Mouse (Mus musculus) thymus, adult 2 months (tissue): Measurements from ENCODE around the gene Cyp4x1. TPM values are rescaled to one million over a fixed set of nuclear protein-coding genes. Genes with fewer than 3 reads are reported as not detected.

Experiments used
- DNase-seq: peaks from one replicate; pipeline ENCODE4 v3.0.0; 2021
- H3K27ac ChIP-seq: fragments of 200-500 bp; 2 replicates; pipeline ENCODE4 v1.5.1; 2012; ENCODE audit warnings: low read length, control low read depth; ENCODE audit not compliant: control insufficient read depth, insufficient read depth
- H3K27me3 ChIP-seq: fragments of 200-500 bp; 2 replicates; pipeline ENCODE4 v1.6.1; 2012; ENCODE audit warnings: mild to moderate bottlenecking, low read length, moderate library complexity, mixed read lengths; ENCODE audit not compliant: control insufficient read depth, insufficient read depth
- H3K36me3 ChIP-seq: fragments of 200-500 bp; 2 replicates; pipeline ENCODE4 v1.6.1; 2012; ENCODE audit warnings: mild to moderate bottlenecking, low read length, moderate library complexity; ENCODE audit not compliant: control insufficient read depth, insufficient read depth
- H3K4me1 ChIP-seq: fragments of 200-500 bp; replicated peaks from 2 replicates; pipeline ENCODE4 v1.6.1; 2012; ENCODE audit warnings: low read length; ENCODE audit not compliant: control insufficient read depth, insufficient read depth
- H3K4me3 ChIP-seq: fragments of 200-500 bp; 2 replicates; pipeline ENCODE4 v1.5.1; 2012; ENCODE audit warnings: mild to moderate bottlenecking, low read length, control low read depth, moderate library complexity; ENCODE audit not compliant: control insufficient read depth, insufficient read depth
- CTCF ChIP-seq: fragments of 200-500 bp; IDR thresholded peaks from 2 replicates; pipeline ENCODE4 v1.5.1; 2012; ENCODE audit warnings: mild to moderate bottlenecking, control low read depth, low read length, moderate library complexity, borderline replicate concordance; ENCODE audit not compliant: control insufficient read depth, poor library complexity, insufficient read depth; ENCODE audit errors: extremely low read depth
- POLR2A ChIP-seq: fragments of 200-500 bp; IDR thresholded peaks from 2 replicates; pipeline ENCODE4 v1.6.1; 2012; ENCODE audit warnings: mild to moderate bottlenecking, low read length, control low read depth, moderate library complexity; ENCODE audit not compliant: control insufficient read depth, poor library complexity, insufficient read depth; ENCODE audit errors: extremely low read depth
- WGBS: fragments of 180-500 bp; shearing (Covaris S2); methylation state at CpG from one replicate; pipeline ENCODE4 v1.1.7; 2018; 5-methylcytosine and 5-hydroxymethylcytosine counted together
- polyA plus RNA-seq: library from polyadenylated mRNA; depleted of rRNA; stranded (reverse); fragments of >200 nt; gene quantifications from 2 replicates; pipeline ENCODE4 v1.2.3, GENCODE M21; 2012

The Cyp4x1 gene
- polyA plus RNA-seq, 1 experiment, result not detected

DNA sequence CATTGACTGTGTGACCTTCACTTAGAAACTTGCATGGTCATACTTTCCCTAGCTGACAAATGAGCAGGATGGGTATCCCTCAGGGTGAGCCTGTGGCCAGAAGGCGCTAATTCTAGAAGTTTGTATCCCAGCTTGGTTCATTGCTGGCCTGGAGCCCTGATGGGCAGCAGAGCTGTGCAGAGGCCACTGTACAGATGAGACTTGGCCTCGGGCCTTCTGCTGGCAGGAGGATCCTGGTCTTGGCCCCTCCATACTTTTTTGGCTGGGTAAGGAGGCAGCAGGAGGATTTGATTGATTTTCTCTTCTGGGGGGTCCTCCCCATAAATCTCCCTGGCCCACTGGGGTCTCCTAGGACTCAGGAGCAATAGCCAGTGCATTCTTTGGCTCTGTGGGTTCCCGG, 51.0 kb downstream of the Cyp4x1 start:
- Histone ChIP-seq H3K36me3 (no peaks in the 10 kb centered on the region), H3K4me1 (no peaks in the 10 kb centered on the region), H3K4me3 (no peak overlapping the region), H3K27me3 (no peaks in the 10 kb centered on the region), H3K27ac (no peak overlapping the region)
- DNase-seq, result no peak
- no peak for TF ChIP-seq CTCF
- no peak for TF ChIP-seq POLR2A
- WGBS, result 96% methylated on average over 3 of the region's 3 CpGs

DNA sequence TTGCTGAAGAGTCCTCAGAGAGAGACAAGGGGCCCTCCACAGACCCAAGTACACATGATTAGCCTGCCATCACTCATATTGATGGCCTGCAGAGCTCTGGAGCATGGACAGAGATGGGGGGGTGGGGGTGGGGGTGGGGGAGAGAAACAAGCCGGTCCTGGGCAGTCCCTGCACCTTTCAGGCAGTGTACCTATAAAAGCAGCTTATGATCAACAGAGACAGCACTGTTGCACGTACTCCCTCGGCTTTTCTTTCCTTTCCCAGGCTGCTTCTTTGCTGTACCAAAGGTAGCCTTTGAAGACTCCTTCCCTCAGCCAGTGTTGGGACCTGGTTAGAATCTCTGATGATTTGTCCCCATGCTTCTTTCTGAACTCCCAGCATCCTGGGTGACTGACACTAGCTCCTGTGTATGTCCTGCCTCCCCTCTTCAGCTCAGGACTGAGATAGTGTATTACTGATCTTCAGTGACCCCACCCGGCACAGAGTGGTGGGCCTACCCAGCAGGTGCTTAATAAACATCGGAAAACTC, 54.2 kb downstream of the Cyp4x1 start:
- no peaks in the 10 kb centered on the region for H3K36me3 ChIP-seq
- WGBS, result 90% methylated on average over 5 of the region's 5 CpGs
- no peaks in the 10 kb centered on the region for H3K27me3 ChIP-seq
- no peak for TF ChIP-seq POLR2A
- TF ChIP-seq CTCF, result no peak
- peaks cover 11% of the 10 kb centered on the region for H3K4me1 ChIP-seq
- H3K4me3 ChIP-seq, result no peak overlapping the region
- no peak overlapping the region for H3K27ac ChIP-seq
- no peak for DNase-seq

DNA sequence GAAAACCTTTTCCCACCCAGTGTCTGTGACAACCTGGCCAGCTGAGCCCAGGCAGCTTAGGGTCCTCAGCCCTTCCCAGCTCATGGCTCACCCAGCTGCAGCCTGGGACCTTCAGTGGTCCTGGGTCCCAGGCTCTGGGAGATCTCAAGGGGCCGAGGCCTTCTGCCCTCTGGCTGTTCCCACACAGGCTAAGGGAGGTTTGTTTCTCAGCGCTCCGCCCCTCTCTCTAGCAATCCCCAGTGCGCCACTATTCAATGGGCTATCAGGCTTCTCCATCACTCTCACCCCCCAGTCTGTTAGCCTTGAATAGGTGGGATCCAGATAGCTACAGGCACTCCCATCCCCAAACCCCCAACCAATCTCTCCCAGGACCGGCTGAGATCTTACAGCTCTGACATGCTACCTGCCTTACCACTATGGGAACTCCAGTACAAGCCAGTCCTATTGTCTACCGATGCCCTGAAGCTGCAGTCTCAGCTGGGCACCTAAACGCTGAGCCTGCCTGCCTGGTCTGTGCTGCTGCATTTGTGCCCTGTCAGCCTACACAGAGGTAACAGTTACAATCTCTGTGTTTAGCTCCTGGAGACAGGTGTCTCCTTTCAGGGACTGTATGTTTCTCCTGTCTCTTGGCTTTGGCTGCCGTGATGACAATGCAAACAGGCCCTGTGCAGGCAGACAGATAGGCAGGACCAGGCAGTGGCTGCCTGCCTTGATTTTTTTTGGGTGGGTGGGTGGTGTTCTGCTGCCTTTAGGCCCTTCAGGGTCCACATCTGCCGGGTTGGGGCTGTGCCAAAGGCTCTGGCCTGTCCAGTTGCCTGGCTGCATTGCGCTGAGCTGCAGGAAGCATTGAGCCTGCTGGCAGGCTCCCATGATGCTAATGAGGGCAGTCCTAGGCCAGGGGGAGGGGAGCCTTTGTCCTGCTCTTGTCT, 54.9 kb downstream of the Cyp4x1 start:
- H3K4me3 ChIP-seq, result no peak overlapping the region
- no peaks in the 10 kb centered on the region for H3K27me3 ChIP-seq
- no peaks in the 10 kb centered on the region for H3K36me3 ChIP-seq
- DNase-seq, result no peak
- no peak overlapping the region for H3K27ac ChIP-seq
- WGBS, result 93% methylated on average over 10 of the region's 10 CpGs
- H3K4me1 ChIP-seq, result peaks cover 14% of the 10 kb centered on the region
- no peak for TF ChIP-seq POLR2A
- no peak for TF ChIP-seq CTCF

GRCm38 (mm10) chr4:115075204-115075915, 58.7 kb downstream of the Cyp4x1 start:
- DNase-seq, result peak; percentile 44
- Histone ChIP-seq H3K36me3 (no peaks in the 10 kb centered on the region), H3K27ac (peak overlapping the region; percentile 12)

DNA sequence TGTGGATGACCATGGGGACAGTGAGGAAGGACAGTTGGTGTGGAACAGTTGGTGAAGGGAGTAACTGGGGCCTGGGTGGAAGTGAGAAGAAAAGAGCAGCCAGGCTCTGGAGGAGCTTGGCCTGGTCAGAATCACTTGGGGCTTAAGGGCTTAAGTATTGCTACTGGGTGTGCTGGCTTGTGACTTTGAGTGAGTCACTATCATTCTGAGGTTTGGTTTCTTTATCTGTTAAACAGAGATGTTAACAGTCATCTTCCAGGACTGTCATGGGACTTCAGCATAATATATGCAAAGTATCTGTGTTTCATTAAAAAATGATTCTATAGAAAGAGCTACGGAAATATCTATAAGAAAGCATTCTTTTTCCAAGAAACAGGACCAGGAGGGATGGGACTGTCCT, 59.3 kb downstream of the Cyp4x1 start:
- TF ChIP-seq POLR2A, result no peak
- no peak for TF ChIP-seq CTCF
- H3K4me3 ChIP-seq, result no peak overlapping the region
- peaks cover 14% of the 10 kb centered on the region for H3K4me1 ChIP-seq
- no peaks in the 10 kb centered on the region for H3K27me3 ChIP-seq
- H3K36me3 ChIP-seq, result no peaks in the 10 kb centered on the region
- no peak overlapping the region for H3K27ac ChIP-seq
- no peak for DNase-seq
- 97% methylated on average over 1 of the region's 1 CpGs for WGBS

More at GRCm38 (mm10) chr4:115075204-115075915, 58.7 kb downstream of the Cyp4x1 start:
- TF ChIP-seq POLR2A (no peak), CTCF (no peak)
- WGBS, result 27% methylated on average over 3 of the region's 3 CpGs
- Histone ChIP-seq H3K4me3 (no peak overlapping the region), H3K27me3 (no peaks in the 10 kb centered on the region), H3K4me1 (peaks cover 14% of the 10 kb centered on the region)

DNA sequence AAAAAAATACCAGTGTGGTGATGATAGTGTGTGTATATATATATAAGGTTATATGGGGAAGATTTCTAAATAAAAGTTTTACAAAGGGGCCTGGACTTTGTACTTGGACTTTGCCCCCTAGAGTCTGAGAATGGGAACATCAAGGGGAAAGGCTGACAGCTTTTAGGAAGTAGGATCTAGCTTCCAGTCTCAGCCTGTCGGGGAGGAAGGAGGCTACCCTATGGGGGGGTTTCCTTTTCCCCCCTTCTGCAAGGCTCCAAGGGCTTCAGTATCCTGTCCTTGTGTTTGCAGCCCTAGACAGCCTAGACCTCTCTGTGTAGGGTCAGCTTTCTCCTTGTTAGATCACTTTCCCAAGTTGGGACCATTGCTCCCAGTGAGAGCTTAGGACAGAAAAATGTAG, 62.4 kb downstream of the Cyp4x1 start:
- H3K27ac ChIP-seq, result no peak overlapping the region
- no peak overlapping the region for H3K4me3 ChIP-seq
- 38% methylated on average over 1 of the region's 1 CpGs for WGBS
- DNase-seq, result no peak
- no peaks in the 10 kb centered on the region for H3K27me3 ChIP-seq
- TF ChIP-seq POLR2A (no peak), CTCF (no peak)
- no peaks in the 10 kb centered on the region for H3K36me3 ChIP-seq
- peaks cover 14% of the 10 kb centered on the region for H3K4me1 ChIP-seq
